Mouse (Mus musculus): Measurements from ENCODE around the gene Slc6a18.

DNA sequence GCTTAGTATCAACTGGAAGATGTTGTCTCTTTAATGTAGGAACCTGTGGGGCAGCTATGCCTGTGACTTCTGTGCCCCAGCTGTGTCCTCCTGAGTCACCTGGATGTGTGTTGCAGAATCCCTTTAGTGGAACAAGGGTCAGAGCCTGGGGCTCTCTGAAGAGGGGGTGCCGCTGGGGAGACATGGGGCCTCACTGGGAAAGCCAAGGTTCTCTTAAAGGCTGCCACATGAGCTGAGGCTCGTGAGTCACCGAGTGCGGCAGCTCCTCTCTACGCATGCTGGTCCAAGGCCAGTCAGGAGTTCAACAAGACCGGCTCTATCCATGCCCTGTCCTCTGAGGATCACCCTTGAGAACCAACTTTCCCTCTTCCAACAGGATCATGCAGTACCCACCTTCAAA lies 21.9 kb upstream of the Slc6a18 start:
- no peak for TF ChIP-seq CTCF (IDR thresholded peaks at IDR 0.05)
- no peak for TF ChIP-seq POLR2A (IDR thresholded peaks at IDR 0.05; ENCODE audit: insufficient read depth, low read depth, low read length)

Data from heart, adult 2 months (tissue).